In the genomic region with DNA sequence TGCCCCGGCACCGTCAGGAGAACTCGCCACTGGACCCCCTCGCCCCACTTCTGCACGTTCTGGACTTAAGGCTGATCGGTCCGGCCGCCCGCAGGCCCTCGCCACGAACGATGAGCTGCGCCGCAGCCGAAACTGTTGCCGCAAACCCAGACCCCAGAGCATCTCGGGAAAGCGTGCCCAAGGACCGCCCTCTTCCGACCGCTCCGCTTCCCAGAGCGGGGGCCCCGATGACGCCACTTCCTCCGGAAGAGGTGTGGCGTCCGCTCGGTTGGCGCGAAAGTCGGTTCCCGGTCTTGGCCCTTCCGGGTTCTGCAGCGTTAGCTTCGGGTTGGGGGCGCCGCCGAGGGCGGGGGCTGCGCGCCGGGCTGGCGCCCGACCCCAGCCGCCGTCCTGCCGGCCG, we compare ENCODE assay signal across 8 mouse cellular contexts. TPM values are rescaled to one million over a fixed set of nuclear protein-coding genes. Genes with fewer than 3 reads are reported as not detected.
DNase-seq lines count a peak whose midpoint lies in the region; ATAC-seq lines count a peak whose summit lies in the region.

A gene (minus strand): TSS at position 156 of the 400 bp plus-strand sequence.
A gene (plus strand): TSS at position 289 of the 400 bp plus-strand sequence.

- H3K9ac ChIP-seq in hindbrain, embryonic 11.5 days (ENCODE audit: low read depth, low read length), result peak within 1 kb of the TSS; percentile 86

- H3K27ac ChIP-seq in hindbrain, embryonic 11.5 days (ENCODE audit: low read depth, low read length), result peak within 1 kb of the TSS; percentile 80

- H3K9me3 ChIP-seq in hindbrain, embryonic 11.5 days (ENCODE audit: control insufficient read depth, low read length), result no peaks in the 10 kb centered on the region

- ATAC-seq in hindbrain, embryonic 11.5 days (ENCODE audit: low FRiP score), result peak; percentile 96

- peak; percentile 92 for DNase-seq in MN1 (ENCODE audit: low spot score)
- DNase-seq in cerebellum, adult 9-10 months, result peak; percentile 85
- DNase-seq in frontal cortex, adult 2 months (ENCODE audit: extremely low spot score in 1 of 2, low spot score in 1 of 2), result peak; percentile 60 to 92
- peak; percentile 98 for DNase-seq in hindbrain, embryonic 11.5 days (ENCODE audit: low spot score)
- DNase-seq in layer of hippocampus, postnatal 10 days (ENCODE audit: low spot score in 2 of 2), result peak; percentile 90 to 94
- DNase-seq in lung, postnatal 10 days, result peak; percentile 96
- peak; percentile 92 for DNase-seq in ovary, postnatal 36 days (ENCODE audit: low spot score)
- DNase-seq in thymus, postnatal 25 days, result peak; percentile 92

- H3K36me3 ChIP-seq in hindbrain, embryonic 11.5 days (ENCODE audit: control insufficient read depth, insufficient read depth, low read length), result 0 out of 2 replicates have a peak, but pooled peaks cover 9% of the 10 kb centered on the region

- no peaks in the 10 kb centered on the region for H3K27me3 ChIP-seq in hindbrain, embryonic 11.5 days (ENCODE audit: control insufficient read depth, insufficient read depth, low read length)

- peak within 1 kb of the TSS; percentile 70 for H3K4me2 ChIP-seq in hindbrain, embryonic 11.5 days (replicated peaks; ENCODE audit: low read depth, low read length)

- H3K4me3 ChIP-seq in hindbrain, embryonic 11.5 days (ENCODE audit: low read depth, low read length), result peak within 1 kb of the TSS; percentile 93

- WGBS in hindbrain, embryonic 11.5 days, result under 1% methylated on average over 48 of the region's 49 CpGs

- 0 out of 2 replicates have a peak, but pooled peaks cover 2% of the 10 kb centered on the region for H3K4me1 ChIP-seq in hindbrain, embryonic 11.5 days (replicated peaks; ENCODE audit: control insufficient read depth, insufficient read depth, low read length)

RNA-seq across cellular contexts. Expression of the first gene that starts in this region (rescaled TPM):
- polyA plus RNA-seq in frontal cortex, adult 2 months (2012; rRNA removed), result 0.78 and 1.00 TPM in 2 replicates
- 1.5 and 4.5 TPM in 2 replicates for polyA plus RNA-seq in hindbrain, embryonic 11.5 days (2014; fragmentation: Nextera tagmentation; extraction: Ambion mirVana)
- 1 to 10 TPM in 1 of 2 experiments, under 1 TPM in 1; 0.98 to 1.1 TPM for total RNA-seq in layer of hippocampus, postnatal 10 days (2021)

RNA-seq across cellular contexts. Expression of the second gene that starts in this region (rescaled TPM):
- 12.6 and 13.9 TPM in 2 replicates for polyA plus RNA-seq in frontal cortex, adult 2 months (2012; rRNA removed)
- 70.2 and 75.6 TPM in 2 replicates for polyA plus RNA-seq in hindbrain, embryonic 11.5 days (2014; fragmentation: Nextera tagmentation; extraction: Ambion mirVana)
- 10 to 100 TPM; 26.1 to 29.5 TPM for total RNA-seq in layer of hippocampus, postnatal 10 days (2021)

Comparison
In these comparisons a context has a peak if more than half of its experiments do, and no peak if none do; other contexts are left out.
1. Peak in every context shown above with its lines: DNase-seq, ATAC-seq, H3K4me3 ChIP-seq and H3K27ac ChIP-seq.